Mouse (Mus musculus) midbrain, embryonic 13.5 days (tissue): ENCODE results near the gene Spag9. TPM values are rescaled to one million over a fixed set of nuclear protein-coding genes. Genes with fewer than 3 reads are reported as not detected.

ENCODE experiments used
- ATAC-seq: fragments of 200-750 bp; cut with Nextera tagmentation; 2 replicates; pipeline ENCODE4 v1.8.0; 2017; ENCODE audit warnings: mild to moderate bottlenecking, moderate TSS enrichment, moderate library complexity
- H3K27ac ChIP-seq: fragments of 300-500 bp; sonication (generic); 2 replicates; pipeline ENCODE4 v1.5.1; 2015; ENCODE audit warnings: inconsistent platforms, mild to moderate bottlenecking, moderate library complexity
- H3K27me3 ChIP-seq: fragments of 300-500 bp; sonication (generic); 2 replicates; pipeline ENCODE4 v1.6.1; 2015; ENCODE audit warnings: mild to moderate bottlenecking, inconsistent platforms
- H3K36me3 ChIP-seq: fragments of 300-500 bp; sonication (generic); 2 replicates; pipeline ENCODE4 v1.6.1; 2015; ENCODE audit warnings: mild to moderate bottlenecking, inconsistent platforms
- H3K4me1 ChIP-seq: fragments of 300-500 bp; sonication (generic); replicated peaks from 2 replicates; pipeline ENCODE4 v1.6.1; 2015; ENCODE audit warnings: inconsistent platforms
- H3K4me2 ChIP-seq: fragments of 300-500 bp; sonication (generic); replicated peaks from 2 replicates; pipeline ENCODE4 v1.6.1; 2015; ENCODE audit warnings: moderate library complexity, mild to moderate bottlenecking, inconsistent platforms
- H3K4me3 ChIP-seq: fragments of 300-500 bp; sonication (generic); replicated peaks from 2 replicates; pipeline ENCODE4 v1.5.1; 2015; ENCODE audit warnings: mild to moderate bottlenecking, inconsistent platforms
- H3K9ac ChIP-seq: fragments of 300-500 bp; sonication (generic); replicated peaks from 2 replicates; pipeline ENCODE4 v1.6.1; 2015; ENCODE audit warnings: mild to moderate bottlenecking, inconsistent platforms
- H3K9me3 ChIP-seq: fragments of 300-500 bp; sonication (generic); 2 replicates; pipeline ENCODE4 v1.6.1; 2016; ENCODE audit warnings: mild to moderate bottlenecking, inconsistent platforms
- WGBS: fragments of 180-500 bp; shearing (Covaris S2); methylation state at CpG from one replicate; pipeline ENCODE4 v1.1.7; 2015; 5-methylcytosine and 5-hydroxymethylcytosine counted together
- polyA plus RNA-seq: library from polyadenylated mRNA; unstranded; fragments of >200 nt; fragmentation: Nextera tagmentation; extraction: Ambion mirVana; gene quantifications from 2 replicates; pipeline ENCODE4 v1.2.1, GENCODE M21; 2015

The Spag9 gene
- polyA plus RNA-seq, 1 experiment from 2014 or later = 109 TPM

DNA sequence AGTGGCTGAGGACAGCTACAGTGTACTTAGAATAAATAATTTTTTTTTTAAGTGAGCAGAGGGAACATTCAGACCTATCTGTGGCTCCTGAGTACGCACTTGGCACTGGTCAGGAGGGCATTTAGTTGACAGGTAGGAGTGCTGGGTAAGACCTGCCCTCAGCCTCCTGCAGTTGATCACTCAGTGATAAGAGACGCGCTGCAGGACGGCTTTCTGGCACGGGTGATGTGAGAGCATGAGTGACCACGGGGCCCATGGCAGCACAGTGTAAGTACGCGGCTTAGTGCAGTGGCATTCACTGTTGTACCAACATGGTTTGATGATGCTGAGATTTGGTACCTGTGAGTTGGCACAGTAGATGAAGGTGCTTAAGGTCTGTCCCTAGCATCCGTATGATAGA, 130.8 kb downstream of the Spag9 start:
- H3K9ac ChIP-seq = no peak overlapping the region
- peaks cover 13% of the 10 kb centered on the region; the same call in 1 of the 2 replicates for H3K4me1 ChIP-seq
- H3K27ac ChIP-seq = no peak overlapping the region
- H3K36me3 ChIP-seq = peaks cover 44% of the 10 kb centered on the region
- ATAC-seq = no peak
- no peak overlapping the region for H3K4me3 ChIP-seq
- H3K27me3 ChIP-seq = no peaks in the 10 kb centered on the region
- no peak overlapping the region for H3K4me2 ChIP-seq
- WGBS = 98% methylated on average over 9 of the region's 9 CpGs
- H3K9me3 ChIP-seq = no peaks in the 10 kb centered on the region

DNA sequence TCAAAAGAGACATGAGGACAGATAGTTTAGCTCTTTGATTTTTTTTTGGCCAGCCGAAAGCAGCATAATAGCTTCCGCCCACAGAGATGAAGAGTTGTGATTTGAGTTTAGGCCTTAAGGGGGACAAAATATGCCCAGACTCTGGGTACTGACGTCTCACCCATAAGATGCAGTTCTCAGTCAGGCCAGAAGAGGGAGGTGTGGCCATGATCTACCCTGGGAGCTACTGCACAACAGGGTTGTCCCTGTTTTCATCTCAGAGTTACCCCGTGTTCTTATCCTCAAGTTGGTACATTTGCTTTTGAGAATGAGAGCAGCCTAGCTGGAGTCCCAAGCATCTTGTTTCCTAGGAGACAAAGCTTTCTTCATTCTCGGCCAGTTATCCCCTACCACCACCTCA, 132.1 kb downstream of the Spag9 start:
- no peaks in the 10 kb centered on the region for H3K27me3 ChIP-seq
- H3K27ac ChIP-seq = no peak overlapping the region
- WGBS = 35% methylated on average over 5 of the region's 5 CpGs

DNA sequence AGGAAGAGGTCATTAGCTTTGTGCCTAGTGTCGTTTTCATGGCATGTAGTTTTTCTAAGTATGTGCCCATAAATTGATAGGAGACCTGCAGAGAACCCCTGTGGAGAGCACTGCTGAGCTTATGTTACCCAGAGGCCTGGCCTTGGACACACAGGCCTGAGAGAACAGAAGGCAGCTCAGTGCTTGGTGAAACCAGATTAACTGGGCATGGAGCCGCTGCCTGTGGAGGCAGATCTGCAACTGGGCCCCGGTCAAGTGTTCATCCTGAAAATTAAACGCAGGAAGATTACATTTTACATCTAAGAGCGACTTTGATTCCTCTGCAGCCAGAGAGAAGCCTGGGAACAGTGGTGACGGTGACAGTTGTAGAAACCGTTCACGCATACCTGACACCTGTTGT, 132.6 kb downstream of the Spag9 start:
- ATAC-seq = no peak
- Histone ChIP-seq H3K4me1 (peaks cover 16% of the 10 kb centered on the region; the same call in 1 of the 2 replicates), H3K4me3 (no peak overlapping the region), H3K9ac (no peak overlapping the region), H3K4me2 (no peak overlapping the region), H3K27ac (no peak overlapping the region), H3K36me3 (peaks cover 27% of the 10 kb centered on the region), H3K27me3 (no peaks in the 10 kb centered on the region), H3K9me3 (no peaks in the 10 kb centered on the region)
- 84% methylated on average over 8 of the region's 8 CpGs for WGBS

More for the DNA sequence above, 132.1 kb downstream of the Spag9 start:
- peak; percentile 78 for ATAC-seq
- Histone ChIP-seq H3K36me3 (peaks cover 31% of the 10 kb centered on the region), H3K9ac (no peak overlapping the region), H3K4me3 (no peak overlapping the region), H3K4me1 (peaks cover 13% of the 10 kb centered on the region; the same call in 1 of the 2 replicates), H3K9me3 (no peaks in the 10 kb centered on the region), H3K4me2 (no peak overlapping the region)

- Histone ChIP-seq H3K4me2 (no peak overlapping the region), H3K4me1 (peaks cover 25% of the 10 kb centered on the region), H3K27me3 (no peaks in the 10 kb centered on the region), H3K9ac (0 out of 2 replicates have a peak overlapping the region, but pooled peaks have one; percentile 17), H3K27ac (no peak overlapping the region), H3K4me3 (no peak overlapping the region), H3K9me3 (no peaks in the 10 kb centered on the region), H3K36me3 (peaks cover 20% of the 10 kb centered on the region)
- WGBS = 64% methylated on average over 12 of the region's 12 CpGs
- peak; percentile 38; the same call in 1 of the 2 replicates for ATAC-seq
Measured at GRCm38 (mm10) chr11:94129261-94130059, 133.6 kb downstream of the Spag9 start.

DNA sequence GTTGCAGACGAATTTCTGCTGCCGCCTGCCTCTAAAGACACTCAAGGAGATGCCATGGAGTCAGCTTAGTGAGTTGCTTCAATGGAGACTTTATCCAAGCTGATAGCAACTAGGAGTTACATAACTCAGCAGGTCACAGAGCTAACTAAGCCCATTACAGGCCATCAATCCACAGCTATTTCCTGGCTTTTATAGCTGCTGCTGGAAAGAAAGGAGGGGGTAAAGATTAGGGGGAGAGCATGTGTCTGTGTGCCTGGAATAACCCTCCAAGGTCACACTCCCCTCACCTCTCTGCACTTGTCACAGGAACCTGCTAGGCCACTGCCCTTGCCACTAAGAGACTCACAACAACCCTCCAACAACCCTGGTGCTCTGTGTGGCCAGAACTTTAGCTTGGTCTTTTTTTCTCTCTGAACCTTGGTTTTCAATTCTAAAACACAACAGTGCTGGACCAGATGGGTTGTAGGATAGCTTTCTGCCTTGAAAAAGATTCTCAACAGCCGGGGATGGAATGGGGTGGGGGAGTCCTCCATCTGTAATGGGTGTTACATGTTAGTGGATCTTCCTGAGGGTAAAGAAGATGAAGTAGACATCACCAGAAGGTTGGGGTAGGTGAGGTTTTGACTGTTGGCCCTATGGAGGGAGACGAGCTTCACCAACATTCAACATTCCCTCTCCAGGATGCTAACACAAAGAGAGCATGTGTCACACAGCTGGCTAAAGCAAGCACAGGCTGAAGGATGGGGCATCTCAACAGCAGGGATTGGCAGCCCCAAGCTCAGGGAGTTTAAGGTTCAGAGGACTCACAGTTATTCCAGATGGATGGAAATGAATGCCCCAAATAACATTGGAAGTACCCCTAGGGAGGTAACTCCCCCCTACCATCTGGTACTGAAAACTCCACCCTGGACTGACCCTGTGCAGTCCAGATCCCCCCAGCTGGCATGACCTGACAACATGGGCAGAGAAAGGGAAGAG, 134.5 kb downstream of the Spag9 start:
- no peak for ATAC-seq
- no peak overlapping the region for H3K4me3 ChIP-seq
- no peaks in the 10 kb centered on the region for H3K9me3 ChIP-seq
- H3K4me2 ChIP-seq = no peak overlapping the region
- 0 out of 2 replicates have a peak overlapping the region, but pooled peaks have one; percentile 17 for H3K9ac ChIP-seq
- H3K27me3 ChIP-seq = no peaks in the 10 kb centered on the region
- H3K36me3 ChIP-seq = peaks cover 11% of the 10 kb centered on the region
- H3K4me1 ChIP-seq = peaks cover 27% of the 10 kb centered on the region
- no peak overlapping the region for H3K27ac ChIP-seq
- 67% methylated on average over 4 of the region's 4 CpGs for WGBS

GRCm38 (mm10) chr11:94133344-94133955, 137.6 kb downstream of the Spag9 start:
- Histone ChIP-seq H3K36me3 (no peaks in the 10 kb centered on the region), H3K9ac (no peak overlapping the region), H3K4me1 (peaks cover 41% of the 10 kb centered on the region), H3K4me3 (no peak overlapping the region), H3K9me3 (no peaks in the 10 kb centered on the region), H3K27me3 (no peaks in the 10 kb centered on the region), H3K4me2 (peak overlapping the region; percentile 29; the same call in 1 of the 2 replicates), H3K27ac (no peak overlapping the region)
- WGBS = 24% methylated on average over 11 of the region's 11 CpGs
- ATAC-seq = peak; percentile 64

DNA sequence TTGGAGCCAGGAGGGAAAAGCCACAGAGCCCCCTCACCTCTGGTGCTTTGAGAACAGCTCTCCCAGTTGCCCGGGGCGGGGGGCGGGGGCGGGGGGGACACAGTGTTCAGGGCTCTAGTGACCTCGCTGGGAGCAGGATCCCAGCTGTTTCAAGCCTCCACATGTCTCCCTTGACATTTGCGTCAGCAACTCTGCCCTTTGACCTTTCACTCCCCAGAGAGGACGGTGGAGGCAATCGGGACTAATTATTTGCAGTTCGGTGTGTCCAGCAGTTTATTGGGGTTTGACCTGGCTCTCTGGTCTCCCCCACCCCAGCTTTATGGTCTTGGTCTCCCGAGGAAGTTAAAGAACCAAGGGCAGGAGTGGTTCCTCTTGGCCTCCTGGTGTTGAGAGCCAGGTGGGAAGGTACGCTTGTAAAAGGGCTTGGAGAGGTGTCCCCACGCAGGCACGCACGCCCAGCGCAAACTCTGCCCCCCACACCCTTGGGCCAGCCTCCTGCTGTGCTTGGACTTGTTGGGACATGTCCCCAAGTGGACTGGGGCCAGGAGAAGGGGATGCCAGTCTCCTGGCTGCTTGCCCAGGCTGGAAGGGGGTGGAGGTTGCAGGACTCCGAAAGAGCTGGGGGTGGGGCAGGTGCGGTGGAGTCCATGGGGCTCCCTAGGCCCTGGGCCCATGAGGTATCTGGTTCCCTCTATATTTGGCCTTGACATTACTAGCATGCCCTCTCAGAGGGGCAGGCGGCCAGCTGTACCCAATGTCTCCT, 138.4 kb downstream of the Spag9 start:
- no peaks in the 10 kb centered on the region for H3K9me3 ChIP-seq
- ATAC-seq = no peak
- no peak overlapping the region for H3K4me3 ChIP-seq
- H3K27ac ChIP-seq = no peak overlapping the region; the same call in 1 of the 2 replicates
- no peak overlapping the region for H3K9ac ChIP-seq
- peaks cover 45% of the 10 kb centered on the region for H3K4me1 ChIP-seq
- H3K36me3 ChIP-seq = no peaks in the 10 kb centered on the region
- WGBS = 50% methylated on average over 18 of the region's 18 CpGs
- H3K4me2 ChIP-seq = no peak overlapping the region
- no peaks in the 10 kb centered on the region for H3K27me3 ChIP-seq

DNA sequence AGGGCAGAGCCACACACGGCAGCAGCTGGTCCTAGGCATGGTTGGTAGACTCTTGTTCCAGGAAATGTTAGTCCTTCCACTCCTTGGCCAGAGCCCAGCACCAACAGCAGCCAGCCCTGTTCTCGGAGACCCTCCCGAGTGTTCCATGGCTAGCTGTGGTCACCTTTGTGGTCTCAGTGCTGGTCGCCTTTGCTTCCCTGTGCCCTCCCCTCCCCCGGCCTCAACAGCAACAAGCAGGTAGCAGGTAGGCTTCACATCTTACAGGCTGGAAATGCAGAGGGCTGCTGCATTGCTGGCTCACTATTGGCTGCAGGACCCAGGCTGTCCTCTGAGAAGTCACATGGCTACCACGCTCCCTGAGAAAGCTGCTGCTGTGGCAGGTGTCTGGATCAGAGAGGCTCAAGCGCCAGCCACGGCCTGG, 139.7 kb downstream of the Spag9 start:
- H3K9me3 ChIP-seq = no peaks in the 10 kb centered on the region
- ATAC-seq = no peak
- no peaks in the 10 kb centered on the region for H3K27me3 ChIP-seq
- no peak overlapping the region for H3K27ac ChIP-seq
- peaks cover 35% of the 10 kb centered on the region for H3K4me1 ChIP-seq
- no peak overlapping the region for H3K4me2 ChIP-seq
- no peak overlapping the region for H3K4me3 ChIP-seq
- WGBS = 69% methylated on average over 8 of the region's 8 CpGs
- H3K9ac ChIP-seq = no peak overlapping the region
- no peaks in the 10 kb centered on the region for H3K36me3 ChIP-seq

DNA sequence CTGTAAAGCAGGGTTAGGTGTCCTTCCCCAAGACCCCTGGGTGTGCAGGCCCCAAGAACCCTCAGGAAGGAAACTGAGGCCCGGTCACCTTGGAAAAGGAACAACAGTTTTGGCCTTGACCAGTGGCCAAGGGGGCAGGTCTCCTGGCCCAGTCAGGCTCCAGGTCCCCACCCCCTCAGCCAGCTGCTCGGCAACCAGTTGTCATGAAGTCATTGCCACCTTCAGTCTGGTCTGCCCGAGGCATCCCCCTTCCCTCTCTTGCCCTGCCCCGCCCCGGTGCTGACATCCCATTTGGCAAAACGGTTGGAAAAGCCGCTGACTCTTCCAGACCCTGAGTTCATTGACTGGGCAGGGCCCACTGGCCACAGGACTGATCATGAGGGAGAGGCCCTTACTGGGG, 140.8 kb downstream of the Spag9 start:
- Histone ChIP-seq H3K27me3 (no peaks in the 10 kb centered on the region), H3K4me3 (no peak overlapping the region), H3K36me3 (no peaks in the 10 kb centered on the region), H3K9me3 (no peaks in the 10 kb centered on the region), H3K4me2 (no peak overlapping the region), H3K4me1 (peaks cover 31% of the 10 kb centered on the region), H3K27ac (no peak overlapping the region), H3K9ac (no peak overlapping the region)
- ATAC-seq = no peak
- 67% methylated on average over 7 of the region's 7 CpGs for WGBS

DNA sequence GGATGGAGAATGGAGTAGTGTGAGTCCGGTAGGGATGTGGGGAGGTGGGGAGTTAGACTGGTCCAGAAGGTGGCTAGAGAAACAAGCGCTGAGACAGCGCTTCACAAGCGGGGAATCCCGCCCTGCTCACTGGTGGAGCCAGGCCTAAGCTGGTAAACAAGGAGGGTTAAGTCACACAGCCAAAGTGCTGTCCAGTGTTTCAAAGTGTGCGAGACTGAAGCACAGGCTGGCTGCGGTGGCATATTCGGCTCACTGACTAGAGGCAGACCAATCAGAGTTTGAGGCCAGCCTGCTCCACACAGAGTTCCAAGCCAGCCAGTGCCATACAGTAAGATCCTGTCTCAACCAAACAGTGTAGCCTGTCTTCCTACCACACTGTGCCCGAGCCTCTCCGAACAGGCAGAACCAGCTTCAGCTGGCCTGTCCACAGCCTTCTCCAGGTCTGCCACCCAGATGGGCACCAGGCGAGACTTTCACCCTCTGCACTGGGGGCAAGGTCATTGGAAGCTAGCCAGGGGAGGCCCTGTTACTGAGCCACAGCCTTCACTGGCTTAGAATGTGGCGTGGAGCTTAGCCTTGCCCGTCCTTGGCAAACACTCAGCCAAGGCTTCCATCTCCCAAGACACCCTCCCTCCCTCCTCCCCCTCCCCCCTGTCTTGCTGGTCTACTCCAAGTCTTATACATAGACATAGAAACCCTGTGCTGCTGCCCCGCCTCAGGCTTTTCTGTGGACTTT, 141.6 kb downstream of the Spag9 start:
- H3K36me3 ChIP-seq = no peaks in the 10 kb centered on the region
- no peak overlapping the region for H3K27ac ChIP-seq
- peaks cover 31% of the 10 kb centered on the region for H3K4me1 ChIP-seq
- no peak for ATAC-seq
- H3K4me3 ChIP-seq = no peak overlapping the region
- no peak overlapping the region for H3K9ac ChIP-seq
- 76% methylated on average over 14 of the region's 14 CpGs for WGBS
- no peaks in the 10 kb centered on the region for H3K9me3 ChIP-seq
- H3K27me3 ChIP-seq = no peaks in the 10 kb centered on the region
- H3K4me2 ChIP-seq = no peak overlapping the region
